Mouse (Mus musculus) heart, adult 9 months (tissue): ENCODE data around the gene Pmm1.
"Not testable (repeated sequence)": the region's sequence is repeated elsewhere in the genome, so short reads cannot be mapped to it uniquely, and the experiment has no call there.

Experiments
- DNase-seq, 2 experiments: peaks; one replicate each; pipeline ENCODE4 v3.0.0; 2022; ENCODE audit warnings: low spot score in 2 of 2

The Pmm1 gene

DNA sequence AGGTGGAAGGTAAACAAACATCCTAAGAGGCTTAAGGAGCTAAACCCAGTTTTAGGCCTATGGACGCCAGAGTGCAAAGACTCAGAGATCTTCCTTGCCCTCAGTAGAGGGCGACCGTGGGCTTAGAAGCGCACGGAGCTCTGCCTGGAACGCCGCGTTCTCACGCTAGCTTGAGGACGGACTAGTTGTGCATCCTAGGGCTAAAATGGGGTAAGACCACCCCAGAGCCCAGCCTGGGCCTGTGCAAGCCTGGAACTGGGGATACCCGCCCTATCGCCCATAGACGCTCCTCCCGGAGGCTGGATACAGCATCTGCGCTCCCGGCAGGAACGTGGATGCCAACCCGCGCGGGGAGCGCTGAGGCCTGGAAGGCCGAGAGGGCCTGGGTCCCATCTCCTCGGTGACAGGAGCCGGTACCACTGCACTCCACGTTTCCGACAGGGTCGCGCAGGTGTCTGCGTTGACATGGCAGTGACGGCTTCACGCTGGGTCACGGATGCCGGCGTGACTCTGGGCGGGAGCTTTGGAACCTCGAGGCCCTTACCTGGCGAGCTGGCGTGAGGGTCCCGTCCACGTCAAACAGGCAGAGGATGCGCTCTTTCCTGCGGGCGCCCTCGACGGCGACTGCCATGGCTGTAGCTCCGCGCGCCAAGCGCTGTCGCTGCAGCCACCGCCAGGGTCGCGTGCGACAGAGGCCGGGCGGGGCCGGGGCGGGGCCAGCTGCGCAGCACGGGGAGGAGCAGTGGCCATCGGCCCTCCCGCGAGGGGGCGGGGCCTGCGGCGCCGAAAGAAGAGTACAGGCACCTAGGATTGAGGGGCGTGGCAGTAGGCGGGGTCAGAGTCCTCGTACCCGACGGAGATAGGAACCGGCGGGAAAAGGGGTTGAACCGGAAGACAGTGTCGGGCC lies at the start of gene Pmm1:
Pmm1 (minus strand) TSS at position 760 of the 907 bp plus-strand sequence.
- DNase-seq = peak; percentile 96 to 98

- DNase-seq = no peak
These were observed 43.5 kb upstream of the Pmm1 start for GRCm38 (mm10) chr15:82004257-82004656.

DNA sequence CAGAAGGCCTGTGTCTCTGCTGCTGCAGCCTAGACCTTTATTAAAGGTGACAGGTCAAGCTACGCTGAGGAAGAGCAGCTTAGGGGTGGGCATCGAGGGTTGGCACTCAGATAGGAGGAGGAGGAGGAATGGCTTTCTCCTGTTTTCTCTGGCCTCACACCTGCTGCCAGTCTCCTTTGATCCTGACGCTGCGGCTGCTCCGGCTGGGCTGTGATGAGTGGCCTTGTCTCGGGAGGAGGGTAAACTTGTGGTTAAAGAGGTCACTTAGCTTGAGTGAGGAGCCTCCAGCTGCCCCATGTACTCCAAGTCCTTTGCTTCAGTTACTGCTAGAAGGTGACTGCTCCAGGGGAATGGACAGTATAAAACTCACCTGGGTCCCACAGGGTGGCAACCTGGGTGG lies 33.3 kb upstream of the Pmm1 start:
- DNase-seq = no peak

DNA sequence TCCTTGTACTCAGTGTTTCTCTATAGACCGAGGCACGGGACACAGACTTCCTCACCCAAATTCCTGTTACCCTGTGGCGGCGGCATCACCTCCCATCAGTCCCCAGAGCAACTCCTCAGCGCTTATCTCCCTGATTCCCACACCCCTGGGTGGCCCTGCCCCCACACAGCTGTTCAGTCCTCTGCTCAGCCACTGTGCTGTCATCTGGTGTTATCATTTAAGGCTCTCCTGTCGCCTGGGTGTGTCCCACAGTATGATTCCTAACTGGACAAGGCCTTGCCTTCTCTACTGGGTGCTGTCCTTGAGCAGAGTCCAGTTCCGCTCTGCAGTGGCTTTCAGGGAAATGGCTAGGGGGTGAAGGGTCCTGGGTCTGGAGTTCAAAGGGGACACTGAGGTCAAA lies 29.8 kb upstream of the Pmm1 start:
- peak; percentile 20 to 28 for DNase-seq

- DNase-seq = peak; percentile 85 to 92
These were observed 28.8 kb upstream of the Pmm1 start for GRCm38 (mm10) chr15:81989371-81990062.

DNA sequence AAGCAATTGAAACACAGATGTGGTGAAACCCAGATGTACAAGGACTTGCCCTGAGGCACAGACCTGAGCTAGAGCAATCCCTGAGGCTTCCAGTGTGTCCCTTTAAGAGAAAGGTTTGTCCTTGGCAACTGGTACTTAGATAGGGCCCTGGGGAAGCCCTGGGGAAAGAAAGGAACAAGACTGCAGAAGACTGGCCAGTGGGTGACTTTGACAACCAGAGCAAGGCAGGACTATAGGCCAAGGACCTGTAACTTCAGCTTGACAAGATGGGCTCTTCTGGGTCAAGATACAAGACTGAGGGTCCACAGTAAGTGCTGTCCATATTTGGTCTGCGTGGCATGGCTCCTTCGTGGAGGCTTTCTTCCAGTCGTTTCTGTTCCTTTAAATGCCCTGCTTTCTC lies 26.9 kb upstream of the Pmm1 start, which contains the start of gene Xrcc6:
Xrcc6 (plus strand) TSS at position 190 of the 400 bp plus-strand sequence.
- no peak for DNase-seq

GRCm38 (mm10) chr15:81985267-81986161 lies 24.8 kb upstream of the Pmm1 start:
- no peak for DNase-seq

- no peak for DNase-seq
These were observed 21.4 kb upstream of the Pmm1 start for GRCm38 (mm10) chr15:81982173-81982572.

- no peak for DNase-seq
These were observed 19.6 kb upstream of the Pmm1 start, which contains the start of gene 1700029P11Rik for GRCm38 (mm10) chr15:81980321-81980720. Gene 1700029P11Rik (plus strand): TSS chr15:81980540.

DNA sequence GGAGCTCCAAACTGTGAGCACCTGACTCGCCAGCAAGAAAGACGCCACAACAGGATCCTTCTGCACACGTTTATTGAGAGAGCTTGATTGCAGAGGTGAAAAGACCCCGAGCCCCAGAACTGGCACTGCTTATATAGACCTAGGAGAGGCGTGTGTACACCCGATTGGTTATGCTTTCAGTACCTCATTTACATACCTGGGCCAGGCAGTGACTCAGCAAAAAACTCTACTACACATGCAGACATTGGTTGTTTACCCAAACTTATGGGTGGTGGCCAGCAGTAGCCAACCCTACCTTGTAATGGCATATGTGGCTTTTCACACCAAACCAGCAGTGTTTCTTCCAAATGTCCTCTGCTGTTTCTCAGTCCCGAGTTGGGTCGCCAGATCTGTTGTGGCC lies 14.4 kb upstream of the Pmm1 start:
- DNase-seq = not testable (repeated sequence)

GRCm38 (mm10) chr15:81970498-81970897 lies 9.8 kb upstream of the Pmm1 start:
- not testable (repeated sequence) for DNase-seq

GRCm38 (mm10) chr15:81969635-81970034 lies 8.9 kb upstream of the Pmm1 start:
- DNase-seq = not testable (repeated sequence)

DNA sequence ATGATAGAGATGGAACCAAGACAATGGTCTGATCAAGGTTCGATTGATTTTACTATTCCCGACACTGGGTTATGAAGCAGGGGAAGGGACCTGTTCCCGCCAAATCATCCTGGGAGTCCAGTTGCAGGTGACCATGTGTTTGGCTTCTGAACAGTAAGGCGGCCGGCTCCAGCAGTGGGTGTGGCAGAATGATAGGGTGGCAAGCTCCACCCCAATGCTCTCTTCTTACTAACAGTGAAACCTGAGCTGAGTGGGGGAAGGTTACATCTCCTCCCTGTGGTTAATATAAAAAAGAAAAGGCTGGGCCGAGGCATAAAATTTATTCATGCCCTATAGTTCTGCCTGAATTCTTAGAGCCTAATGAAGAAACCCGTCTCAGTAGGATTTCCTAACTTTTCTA lies 8.4 kb upstream of the Pmm1 start:
- DNase-seq = peak in 1 of 2 experiments; percentile 19

DNA sequence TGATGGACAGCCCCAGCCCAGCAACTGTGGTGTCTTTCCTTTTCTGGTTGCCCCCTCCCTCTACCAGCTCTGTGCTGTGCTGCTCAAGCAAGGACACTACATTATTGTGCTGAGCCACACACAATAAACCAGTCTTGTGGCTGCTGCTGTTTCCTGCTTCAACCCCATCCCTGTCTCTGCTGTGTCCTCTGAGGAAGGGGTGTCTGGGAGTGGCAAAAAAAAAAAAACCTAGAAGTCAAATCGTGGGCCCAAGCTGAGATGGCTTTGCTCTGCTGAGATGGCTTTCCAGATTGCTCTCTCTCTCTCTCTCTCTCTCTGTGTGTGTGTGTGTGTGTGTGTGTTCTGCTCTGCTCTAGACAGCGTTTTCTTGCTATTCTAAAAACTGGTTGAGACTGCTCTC lies 7.7 kb upstream of the Pmm1 start:
- no peak for DNase-seq

DNA sequence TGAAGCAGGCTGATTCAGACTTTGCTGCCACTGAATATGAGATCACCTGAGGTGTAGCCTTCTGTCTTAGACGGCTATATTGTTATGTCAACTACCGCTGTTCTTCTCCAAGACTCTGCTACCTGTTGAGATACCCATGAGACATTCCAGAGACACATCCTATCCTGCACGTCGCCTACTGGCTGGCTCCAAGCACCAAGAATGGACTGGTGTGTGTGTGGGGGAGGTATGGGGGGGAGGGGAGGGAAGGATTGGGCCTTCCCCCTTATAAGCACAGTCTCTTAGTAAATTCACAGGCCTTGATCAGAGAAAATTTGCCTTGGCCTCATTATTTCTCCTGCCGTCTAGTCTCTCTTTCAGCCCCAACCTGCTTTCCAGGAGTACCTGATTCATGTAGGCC lies 7.1 kb upstream of the Pmm1 start:
- no peak for DNase-seq

DNA sequence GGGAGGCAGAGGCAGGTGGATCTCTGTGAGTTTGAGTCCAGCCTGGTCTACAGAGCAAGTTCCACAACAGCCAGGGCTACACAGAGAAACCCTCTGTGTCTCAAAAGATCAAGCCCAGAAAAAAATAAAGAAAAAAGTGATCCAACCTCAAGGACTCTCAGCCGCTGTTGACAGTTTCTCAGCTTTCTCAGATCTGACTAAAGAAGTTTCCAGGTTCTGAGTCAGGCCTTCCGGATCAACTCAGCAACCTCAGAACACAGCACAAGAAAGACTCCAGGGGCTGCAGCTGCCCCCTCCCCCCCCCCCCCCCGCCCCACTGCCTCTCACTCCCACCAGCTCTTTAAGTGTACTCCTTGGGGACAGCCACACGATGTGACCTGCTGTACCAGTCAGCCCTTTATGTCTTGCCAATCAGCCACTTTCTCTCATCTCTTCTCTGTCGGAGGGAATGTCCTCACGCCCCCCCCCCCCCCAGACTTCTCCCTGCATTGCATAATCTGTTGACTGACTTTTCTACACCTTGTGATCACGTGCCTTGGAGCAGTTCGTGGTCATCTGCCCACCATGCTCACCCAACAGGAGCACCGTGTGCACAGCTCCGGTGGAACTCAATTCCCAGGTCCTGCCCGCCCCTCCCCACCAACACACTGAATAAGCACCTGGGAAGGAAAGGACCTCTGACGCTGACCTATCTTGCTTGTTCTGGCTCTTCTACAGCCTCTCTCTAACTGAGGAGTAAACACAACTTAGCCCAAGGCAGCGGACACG lies 5.5 kb upstream of the Pmm1 start:
- DNase-seq = no peak

DNA sequence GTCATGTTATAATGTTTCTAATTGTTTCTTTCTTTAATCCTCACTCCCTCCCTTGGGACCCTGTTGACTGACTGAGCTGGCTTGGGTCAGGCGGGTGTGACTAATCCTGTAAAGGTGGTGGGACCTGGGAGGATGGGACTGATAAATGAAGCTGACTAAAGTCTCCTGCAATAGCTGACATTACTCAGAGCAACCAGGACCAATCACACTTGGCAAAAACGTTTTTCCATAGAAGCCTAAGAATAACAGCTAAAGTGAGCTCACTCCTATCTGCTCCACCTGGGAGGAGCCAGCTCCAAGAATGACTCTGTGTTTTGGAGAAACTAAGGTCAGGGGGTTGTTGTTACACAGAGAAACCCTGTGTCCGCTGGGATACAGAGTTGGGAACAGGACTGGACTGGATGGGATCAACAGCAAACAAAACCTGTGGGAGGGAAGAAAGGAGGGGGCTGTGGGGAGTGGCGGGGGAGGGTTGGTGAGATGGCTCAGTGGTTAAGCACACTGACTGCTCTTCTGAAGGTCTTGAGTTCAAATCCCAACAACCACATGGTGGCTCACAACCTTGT lies 4.3 kb upstream of the Pmm1 start:
- no peak for DNase-seq

DNA sequence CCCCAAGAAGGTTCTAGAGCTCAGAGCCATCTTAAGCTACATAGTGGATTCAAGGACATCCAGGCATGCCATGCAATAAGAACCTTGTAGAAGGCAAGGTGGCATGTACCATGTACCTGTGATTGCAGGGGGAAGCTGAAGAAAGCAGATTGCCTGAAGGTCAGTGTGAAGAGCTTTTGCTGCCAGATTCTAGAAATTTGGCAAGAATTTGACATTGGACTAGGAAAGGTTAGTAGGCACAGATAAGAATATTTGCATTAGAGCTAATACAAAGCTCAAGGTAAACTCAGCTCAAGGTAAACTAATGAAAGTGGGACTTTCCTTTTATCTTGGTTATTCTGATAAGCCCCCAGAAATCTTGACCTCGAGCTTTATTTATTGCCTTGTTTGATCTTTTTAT lies 3.5 kb upstream of the Pmm1 start:
- no peak for DNase-seq

GRCm38 (mm10) chr15:81961078-81961451 lies 335 bp upstream of the Pmm1 start:
- no peak for DNase-seq

DNA sequence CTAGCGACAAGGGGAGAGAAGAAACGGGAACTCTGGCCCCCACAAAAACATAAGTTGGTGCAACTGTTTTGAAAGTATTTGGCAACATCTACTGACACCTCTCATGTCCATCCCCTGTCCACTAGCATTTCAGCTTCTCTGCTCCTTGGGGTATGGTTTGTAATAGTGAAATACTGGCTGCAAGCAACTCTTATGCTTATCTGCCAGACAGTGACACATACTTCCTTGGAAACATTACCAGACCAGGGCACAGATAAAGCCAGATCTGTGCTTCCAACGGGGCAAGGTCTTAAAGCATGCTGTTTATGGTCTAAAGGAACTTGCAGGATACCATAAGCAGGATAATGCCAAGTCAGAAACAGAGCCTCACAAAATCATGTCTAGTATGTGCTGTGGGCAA lies 1.8 kb downstream of the Pmm1 start:
- no peak for DNase-seq

DNA sequence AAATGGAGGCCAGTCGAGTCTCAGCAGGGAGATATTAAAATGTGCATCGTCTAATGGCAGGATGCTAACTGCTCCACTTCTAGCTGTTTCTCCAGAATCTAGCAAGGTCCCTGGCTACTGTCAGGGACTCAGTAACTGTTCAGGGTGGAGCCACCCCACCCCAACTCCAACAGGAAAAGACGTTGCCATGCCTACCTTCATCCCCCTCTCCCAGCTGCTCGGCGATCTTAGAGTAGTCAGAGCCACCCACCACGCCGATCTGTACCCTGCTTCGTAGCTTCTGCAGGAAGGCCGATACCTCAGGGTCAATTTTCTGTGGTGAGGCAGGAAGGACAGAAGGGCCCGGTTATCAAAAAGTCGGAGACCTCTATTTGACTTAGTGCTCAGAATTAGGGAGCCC lies 3.1 kb downstream of the Pmm1 start:
- no peak for DNase-seq
